Mouse (Mus musculus) embryonic facial prominence, embryonic 10.5 days (tissue): ENCODE data around the gene Sec63. TPM values are rescaled to one million over a fixed set of nuclear protein-coding genes. Genes with fewer than 3 reads are reported as not detected.

Experiments
- DNase-seq: peaks from one replicate; pipeline ENCODE4 v3.0.0-alpha.2; 2017; ENCODE audit warnings: low spot score
- H3K27ac ChIP-seq: fragments of 300-500 bp; sonication (generic); replicated peaks from 2 replicates; pipeline ENCODE4 v1.5.1; 2016; ENCODE audit warnings: mild to moderate bottlenecking
- H3K27me3 ChIP-seq: fragments of 300-500 bp; sonication (generic); replicated peaks from 2 replicates; pipeline ENCODE4 v1.6.1; 2016; ENCODE audit warnings: low read depth, mild to moderate bottlenecking; ENCODE audit not compliant: poor library complexity, severe bottlenecking
- H3K36me3 ChIP-seq: fragments of 300-500 bp; sonication (generic); replicated peaks from 2 replicates; pipeline ENCODE4 v1.6.1; 2016; ENCODE audit warnings: mild to moderate bottlenecking, moderate library complexity
- H3K4me1 ChIP-seq: fragments of 300-500 bp; sonication (generic); 2 replicates; pipeline ENCODE4 v1.6.1; 2016
- H3K4me3 ChIP-seq: fragments of 300-500 bp; sonication (generic); 2 replicates; pipeline ENCODE4 v1.5.1; 2016; ENCODE audit warnings: mild to moderate bottlenecking, moderate library complexity
- H3K9me3 ChIP-seq: fragments of 300-500 bp; sonication (generic); 2 replicates; pipeline ENCODE4 v1.6.1; 2016; ENCODE audit warnings: mild to moderate bottlenecking
- WGBS: fragments of 180-500 bp; shearing (Covaris S2); methylation state at CpG from one replicate; pipeline ENCODE4 v1.1.7; 2016; 5-methylcytosine and 5-hydroxymethylcytosine counted together
- polyA plus RNA-seq: library from polyadenylated mRNA; unstranded; fragments of >200 nt; fragmentation: Nextera tagmentation; extraction: Ambion mirVana; gene quantifications from 2 replicates; pipeline ENCODE4 v1.2.1, GENCODE M21; 2016

Sec63 gene
- polyA plus RNA-seq, 1 experiment from 2014 or later, result 24.5 TPM

- no peak for DNase-seq
- H3K4me1 ChIP-seq, result peaks cover 2% of the 10 kb centered on the region; the same call in 1 of the 2 replicates
- 80% methylated on average over 15 of the region's 15 CpGs for WGBS
- H3K9me3 ChIP-seq, result no peaks in the 10 kb centered on the region
- no peak overlapping the region for H3K4me3 ChIP-seq
- H3K36me3 ChIP-seq, result no peaks in the 10 kb centered on the region
- H3K27ac ChIP-seq, result no peak overlapping the region
- H3K27me3 ChIP-seq, result peaks cover 7% of the 10 kb centered on the region; the same call in 1 of the 2 replicates
These were observed 111.1 kb downstream of the Sec63 start for GRCm38 (mm10) chr10:42872269-42873010.

- Histone ChIP-seq H3K27me3 (peaks cover 5% of the 10 kb centered on the region; the same call in 1 of the 2 replicates), H3K36me3 (no peaks in the 10 kb centered on the region), H3K4me3 (no peak overlapping the region), H3K4me1 (peaks cover 2% of the 10 kb centered on the region; the same call in 1 of the 2 replicates), H3K9me3 (no peaks in the 10 kb centered on the region), H3K27ac (no peak overlapping the region)
- no peak for DNase-seq
- 89% methylated on average over 7 of the region's 7 CpGs for WGBS
These were observed 111.8 kb downstream of the Sec63 start for GRCm38 (mm10) chr10:42873077-42873595.

- H3K9me3 ChIP-seq, result no peaks in the 10 kb centered on the region
- H3K27me3 ChIP-seq, result no peaks in the 10 kb centered on the region
- no peaks in the 10 kb centered on the region for H3K36me3 ChIP-seq
- WGBS, result 71% methylated on average over 5 of the region's 5 CpGs
- no peak for DNase-seq
- H3K4me1 ChIP-seq, result peaks cover 12% of the 10 kb centered on the region
- H3K4me3 ChIP-seq, result no peak overlapping the region
- no peak overlapping the region for H3K27ac ChIP-seq
These were observed 114.9 kb downstream of the Sec63 start for GRCm38 (mm10) chr10:42876172-42876571.

GRCm38 (mm10) chr10:42879269-42879681 is 118.0 kb downstream of the Sec63 start:
- 82% methylated on average over 5 of the region's 5 CpGs for WGBS
- no peaks in the 10 kb centered on the region for H3K27me3 ChIP-seq

GRCm38 (mm10) chr10:42879682-42880081 is 118.4 kb downstream of the Sec63 start:
- Histone ChIP-seq H3K4me3 (no peak overlapping the region), H3K9me3 (no peaks in the 10 kb centered on the region), H3K4me1 (peaks cover 9% of the 10 kb centered on the region), H3K27me3 (no peaks in the 10 kb centered on the region), H3K27ac (no peak overlapping the region), H3K36me3 (no peaks in the 10 kb centered on the region)
- WGBS, result 80% methylated on average over 5 of the region's 5 CpGs
- no peak for DNase-seq

More at GRCm38 (mm10) chr10:42879269-42879681, 118.0 kb downstream of the Sec63 start:
- no peak for DNase-seq
- Histone ChIP-seq H3K27ac (no peak overlapping the region), H3K4me3 (no peak overlapping the region), H3K9me3 (no peaks in the 10 kb centered on the region), H3K36me3 (no peaks in the 10 kb centered on the region), H3K4me1 (peaks cover 9% of the 10 kb centered on the region)

Other genes with a start within 250 kb of the Sec63 start
- gene Nr2e1, start 177.9 kb upstream of the Sec63 start, polyA plus RNA-seq, result 10.4 and 11.5 TPM in 2 replicates
- gene Ostm1, start 177.7 kb upstream of the Sec63 start, polyA plus RNA-seq, result 15.4 and 15.7 TPM in 2 replicates
- 0.64 and 0.65 TPM in 2 replicates for gene Scml4, start 98.9 kb downstream of the Sec63 start, polyA plus RNA-seq